Mouse (Mus musculus) frontal cortex, postnatal 25 days (tissue): Measurements from ENCODE around the gene Tmem98.

Source experiments
- DNase-seq, 2 experiments: peaks; one replicate each; pipeline ENCODE4 v3.0.0; 2022; ENCODE audit warnings: low spot score in 2 of 2

Gene Tmem98

GRCm38 (mm10) chr11:80854430-80854829 is 44.5 kb downstream of the Tmem98 start:
- no peak for DNase-seq

GRCm38 (mm10) chr11:80854908-80855307 is 44.9 kb downstream of the Tmem98 start:
- no peak for DNase-seq

- DNase-seq, result no peak
Observed at GRCm38 (mm10) chr11:80856827-80857226, 46.9 kb downstream of the Tmem98 start.

GRCm38 (mm10) chr11:80858065-80858464 is 48.1 kb downstream of the Tmem98 start, which contains the start of gene Spaca3:
TSS of gene Spaca3 (plus strand) at chr11:80858365.
- no peak for DNase-seq

- DNase-seq, result no peak
Observed at GRCm38 (mm10) chr11:80862941-80863340, 53.0 kb downstream of the Tmem98 start.

- no peak for DNase-seq
Observed at GRCm38 (mm10) chr11:80868039-80868438, 58.1 kb downstream of the Tmem98 start.
